Mouse (Mus musculus) heart, embryonic 12.5 days (tissue): ENCODE measurements at regions not wholly inside any gene's neighbourhood (a gene's known extent, or its start where the extent isn't known, plus 50 kb on each side); places are given as distances from the start of the nearest gene placed in this dataset.

Source experiments
- ATAC-seq: fragments of 200-750 bp; cut with Nextera tagmentation; 2 replicates; pipeline ENCODE4 v1.8.0; 2017; ENCODE audit warnings: moderate TSS enrichment, moderate library complexity; ENCODE audit not compliant: insufficient number of reproducible peaks, low FRiP score
- H3K27ac ChIP-seq: fragments of 300-500 bp; sonication (generic); 2 replicates; pipeline ENCODE4 v1.5.1; 2016; ENCODE audit warnings: mild to moderate bottlenecking, moderate library complexity; ENCODE audit not compliant: poor library complexity, severe bottlenecking
- H3K27me3 ChIP-seq: fragments of 300-500 bp; sonication (generic); replicated peaks from 2 replicates; pipeline ENCODE4 v1.6.1; 2016; ENCODE audit warnings: mild to moderate bottlenecking, moderate library complexity
- H3K36me3 ChIP-seq: fragments of 300-500 bp; sonication (generic); 2 replicates; pipeline ENCODE4 v1.6.1; 2016; ENCODE audit warnings: mild to moderate bottlenecking, moderate library complexity
- H3K4me1 ChIP-seq: fragments of 300-500 bp; sonication (generic); replicated peaks from 2 replicates; pipeline ENCODE4 v1.6.1; 2016; ENCODE audit warnings: mild to moderate bottlenecking
- H3K4me2 ChIP-seq: fragments of 300-500 bp; sonication (generic); 2 replicates; pipeline ENCODE4 v1.6.1; 2016; ENCODE audit warnings: mild to moderate bottlenecking, moderate library complexity
- H3K4me3 ChIP-seq: fragments of 300-500 bp; sonication (generic); 2 replicates; pipeline ENCODE4 v1.5.1; 2016; ENCODE audit warnings: mild to moderate bottlenecking
- H3K9ac ChIP-seq: fragments of 300-500 bp; sonication (generic); 2 replicates; pipeline ENCODE4 v1.6.1; 2016; ENCODE audit warnings: mild to moderate bottlenecking, moderate library complexity
- H3K9me3 ChIP-seq: fragments of 300-500 bp; sonication (generic); replicated peaks from 2 replicates; pipeline ENCODE4 v1.6.1; 2016; ENCODE audit warnings: mild to moderate bottlenecking, moderate library complexity
- WGBS: fragments of 180-500 bp; shearing (Covaris S2); methylation state at CpG from one replicate; pipeline ENCODE4 v1.1.7; 2016; 5-methylcytosine and 5-hydroxymethylcytosine counted together

GRCm38 (mm10) chr2:30695041-30695440, 100.2 kb downstream of the Cstad start:
- Histone ChIP-seq H3K27me3 (no peaks in the 10 kb centered on the region), H3K4me1 (peaks cover 81% of the 10 kb centered on the region), H3K9ac (peak overlapping the region; percentile 34; the same call in 1 of the 2 replicates), H3K36me3 (no peaks in the 10 kb centered on the region), H3K4me3 (no peak overlapping the region), H3K27ac (peak overlapping the region; percentile 75), H3K9me3 (no peaks in the 10 kb centered on the region), H3K4me2 (no peak overlapping the region)
- no peak for ATAC-seq
- 80% methylated on average over 1 of the region's 1 CpGs for WGBS

- Histone ChIP-seq H3K36me3 (no peaks in the 10 kb centered on the region), H3K4me2 (peak overlapping the region; percentile 79), H3K27me3 (no peaks in the 10 kb centered on the region), H3K4me3 (peak overlapping the region; percentile 51), H3K4me1 (peaks cover 72% of the 10 kb centered on the region), H3K9me3 (no peaks in the 10 kb centered on the region), H3K27ac (peak overlapping the region; percentile 98), H3K9ac (peak overlapping the region; percentile 81)
- ATAC-seq = peak; percentile 79
- under 1% methylated on average over 41 of the region's 41 CpGs for WGBS
These were observed 98.6 kb downstream of the Cstad start for GRCm38 (mm10) chr2:30693206-30694035.

DNA sequence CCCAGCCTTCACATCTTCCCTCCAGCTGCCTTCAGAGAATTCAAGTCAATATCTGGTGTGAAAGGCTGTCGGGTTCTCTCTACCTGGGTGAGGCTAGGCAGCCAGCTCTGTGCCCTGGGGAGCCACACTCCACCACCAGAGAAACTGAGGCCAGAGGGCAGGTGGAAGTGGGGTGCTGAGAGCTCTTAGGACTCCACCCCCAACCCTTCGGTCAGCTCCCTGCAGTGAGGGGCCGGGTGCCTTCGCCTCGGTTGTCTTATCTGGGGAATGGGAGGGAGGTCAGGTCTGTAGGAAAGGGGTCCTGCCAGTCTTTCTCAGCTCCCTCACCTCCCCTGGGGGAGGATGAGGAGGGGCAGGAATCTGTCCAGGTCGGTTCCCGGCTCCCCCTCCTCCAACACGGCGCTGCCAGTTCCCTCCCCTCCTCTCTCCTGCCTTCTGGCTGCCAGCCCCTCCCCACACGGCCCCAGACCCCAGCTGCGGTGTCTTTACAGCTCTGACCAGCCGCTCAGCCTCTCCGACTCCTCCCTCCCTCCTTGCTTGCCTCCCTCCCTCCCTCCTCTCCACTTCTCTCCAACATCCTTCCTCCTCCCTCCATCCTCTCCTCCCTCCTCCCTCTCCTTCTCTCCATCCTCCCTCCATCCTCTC, 97.8 kb downstream of the Cstad start:
- H3K9me3 ChIP-seq = no peaks in the 10 kb centered on the region
- peak; percentile 67 for ATAC-seq
- peaks cover 67% of the 10 kb centered on the region for H3K4me1 ChIP-seq
- peak overlapping the region; percentile 98 for H3K27ac ChIP-seq
- peak overlapping the region; percentile 81 for H3K9ac ChIP-seq
- H3K4me3 ChIP-seq = peak overlapping the region; percentile 51; the same call in 1 of the 2 replicates
- peak overlapping the region; percentile 79 for H3K4me2 ChIP-seq
- 3% methylated on average over 12 of the region's 13 CpGs for WGBS
- no peaks in the 10 kb centered on the region for H3K36me3 ChIP-seq
- H3K27me3 ChIP-seq = no peaks in the 10 kb centered on the region

DNA sequence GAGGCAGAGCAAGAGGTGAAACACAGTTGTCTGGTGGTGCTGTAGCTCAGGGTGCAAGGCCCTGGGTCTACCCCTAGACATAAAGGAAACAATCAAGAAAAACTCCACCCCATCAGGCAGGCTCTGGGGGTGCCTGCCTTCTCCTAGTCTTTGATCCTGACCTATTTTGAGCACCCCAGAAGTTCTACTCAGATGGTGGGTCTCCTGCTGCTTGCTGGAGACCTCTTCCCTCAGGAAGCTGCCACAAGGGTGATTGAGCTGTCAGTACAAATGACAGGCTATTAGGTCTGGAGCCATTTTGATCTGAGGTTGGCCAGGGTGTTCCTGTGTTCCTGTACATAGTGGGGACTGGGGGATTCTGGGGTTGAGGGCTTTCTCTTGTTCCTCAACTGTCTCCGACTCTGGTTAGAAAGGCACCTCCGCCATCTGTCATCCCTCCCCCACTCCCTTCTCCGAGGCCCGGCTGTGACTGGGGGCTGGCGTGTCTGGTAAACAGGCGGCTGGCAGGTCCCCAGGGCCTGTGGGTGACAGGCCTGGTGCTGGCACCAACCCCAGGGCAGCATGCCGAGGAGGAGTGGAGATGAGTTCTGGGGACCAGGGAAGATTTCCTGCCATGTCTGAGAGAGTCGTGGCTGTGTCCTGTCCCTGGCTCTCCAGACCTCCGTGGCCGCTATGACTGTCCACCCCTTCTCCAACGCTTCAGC, 97.2 kb downstream of the Cstad start:
- ATAC-seq = no peak
- Histone ChIP-seq H3K4me2 (no peak overlapping the region), H3K4me3 (no peak overlapping the region), H3K9me3 (no peaks in the 10 kb centered on the region), H3K4me1 (peaks cover 67% of the 10 kb centered on the region), H3K36me3 (no peaks in the 10 kb centered on the region), H3K27ac (peak overlapping the region; percentile 98), H3K9ac (peak overlapping the region; percentile 81), H3K27me3 (no peaks in the 10 kb centered on the region)
- WGBS = 15% methylated on average over 11 of the region's 11 CpGs

- Histone ChIP-seq H3K27ac (peak overlapping the region; percentile 98), H3K27me3 (no peaks in the 10 kb centered on the region), H3K9ac (0 out of 2 replicates have a peak overlapping the region, but pooled peaks have one; percentile 81), H3K9me3 (no peaks in the 10 kb centered on the region), H3K36me3 (no peaks in the 10 kb centered on the region), H3K4me2 (no peak overlapping the region), H3K4me1 (peaks cover 67% of the 10 kb centered on the region), H3K4me3 (no peak overlapping the region)
- ATAC-seq = no peak
- WGBS = 89% methylated on average over 17 of the region's 17 CpGs
These were observed 96.4 kb downstream of the Cstad start for GRCm38 (mm10) chr2:30690925-30691856.

DNA sequence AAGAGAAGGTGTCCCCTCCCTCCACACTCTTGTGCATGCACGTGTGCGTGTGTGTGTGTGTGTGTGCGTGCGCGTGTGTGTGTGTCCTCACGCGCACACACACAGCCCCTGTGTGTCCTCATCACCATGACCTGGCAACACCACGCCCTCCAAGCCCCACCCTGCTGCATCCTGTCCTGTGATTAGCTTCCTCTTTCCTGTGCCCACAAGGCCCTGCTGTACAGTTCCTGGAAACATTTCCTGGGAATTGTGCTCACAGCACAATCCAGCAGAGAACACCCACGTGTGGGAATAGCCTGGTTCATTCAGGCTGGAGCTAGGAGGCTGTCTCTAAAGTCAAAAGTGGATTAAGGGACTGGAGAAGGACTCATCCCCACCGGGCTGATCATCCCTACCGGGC, 95.5 kb downstream of the Cstad start:
- no peaks in the 10 kb centered on the region for H3K27me3 ChIP-seq

GRCm38 (mm10) chr2:30688402-30688801, 93.6 kb downstream of the Cstad start:
- no peak overlapping the region for H3K4me3 ChIP-seq
- H3K4me2 ChIP-seq = no peak overlapping the region
- H3K36me3 ChIP-seq = no peaks in the 10 kb centered on the region
- no peak overlapping the region for H3K9ac ChIP-seq
- H3K27ac ChIP-seq = no peak overlapping the region
- no peaks in the 10 kb centered on the region for H3K27me3 ChIP-seq
- ATAC-seq = no peak
- H3K9me3 ChIP-seq = no peaks in the 10 kb centered on the region
- WGBS = 81% methylated on average over 4 of the region's 4 CpGs
- H3K4me1 ChIP-seq = peaks cover 63% of the 10 kb centered on the region

More for the DNA sequence above, 95.5 kb downstream of the Cstad start:
- no peak for ATAC-seq
- Histone ChIP-seq H3K27ac (peak overlapping the region; percentile 65), H3K9me3 (no peaks in the 10 kb centered on the region), H3K4me2 (no peak overlapping the region), H3K36me3 (no peaks in the 10 kb centered on the region), H3K4me1 (peaks cover 67% of the 10 kb centered on the region), H3K9ac (no peak overlapping the region), H3K4me3 (no peak overlapping the region)
- WGBS = 68% methylated on average over 11 of the region's 11 CpGs

- Histone ChIP-seq H3K4me2 (peak overlapping the region; percentile 51), H3K9ac (peak overlapping the region; percentile 59), H3K27ac (peak overlapping the region; percentile 82), H3K9me3 (no peaks in the 10 kb centered on the region), H3K36me3 (no peaks in the 10 kb centered on the region), H3K27me3 (no peaks in the 10 kb centered on the region), H3K4me1 (peaks cover 56% of the 10 kb centered on the region), H3K4me3 (no peak overlapping the region)
- 7% methylated on average over 23 of the region's 23 CpGs for WGBS
- ATAC-seq = no peak
These were observed 92.3 kb downstream of the Cstad start for GRCm38 (mm10) chr2:30687121-30687551.

- H3K9me3 ChIP-seq = no peaks in the 10 kb centered on the region
- WGBS = 74% methylated on average over 6 of the region's 6 CpGs
- H3K27me3 ChIP-seq = no peaks in the 10 kb centered on the region
- H3K4me3 ChIP-seq = no peak overlapping the region
- no peak for ATAC-seq
- no peak overlapping the region for H3K4me2 ChIP-seq
- H3K4me1 ChIP-seq = peaks cover 54% of the 10 kb centered on the region
- H3K27ac ChIP-seq = peak overlapping the region; percentile 82
- no peaks in the 10 kb centered on the region for H3K36me3 ChIP-seq
- H3K9ac ChIP-seq = peak overlapping the region; percentile 59; the same call in 1 of the 2 replicates
These were observed 91.5 kb downstream of the Cstad start for GRCm38 (mm10) chr2:30686359-30686758.

DNA sequence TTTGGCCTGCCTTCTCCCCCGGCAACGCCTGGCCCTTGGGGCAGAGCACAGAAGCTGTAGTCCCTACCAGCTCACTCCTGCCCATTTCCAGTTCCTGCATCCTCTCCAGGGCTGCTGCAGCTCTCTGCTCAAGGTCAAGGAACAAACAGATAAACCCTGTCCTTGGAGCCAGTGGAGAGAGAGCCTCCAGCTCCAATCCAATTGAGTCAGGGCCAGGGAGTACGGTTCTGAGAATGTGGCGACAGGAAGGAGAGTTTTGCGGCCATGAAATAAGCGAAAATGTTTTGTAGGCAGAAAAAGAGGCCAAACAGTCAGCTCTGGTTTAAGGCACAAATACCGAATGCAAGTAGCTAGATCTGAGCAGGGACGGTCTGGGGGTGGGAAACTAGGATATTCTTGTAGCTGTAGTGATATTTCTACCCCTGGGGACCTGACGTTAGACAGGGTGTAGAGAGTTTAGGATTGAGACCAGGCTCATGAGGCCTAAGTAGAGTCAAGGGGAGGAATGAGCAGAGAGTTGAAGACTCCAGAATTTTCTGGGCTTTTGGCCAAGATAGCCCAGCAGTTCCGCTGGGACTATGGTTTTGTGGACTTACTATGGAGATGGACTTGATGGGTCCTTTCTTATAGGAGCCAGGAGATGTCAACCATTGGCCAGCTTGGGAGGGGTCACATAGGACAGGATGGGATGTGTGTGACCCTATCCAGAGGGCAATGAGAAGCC, 90.5 kb downstream of the Cstad start:
- Histone ChIP-seq H3K27ac (peak overlapping the region; percentile 82), H3K4me1 (peaks cover 51% of the 10 kb centered on the region), H3K9ac (peak overlapping the region; percentile 46; the same call in 1 of the 2 replicates), H3K36me3 (no peaks in the 10 kb centered on the region), H3K27me3 (no peaks in the 10 kb centered on the region), H3K9me3 (peaks cover 3% of the 10 kb centered on the region), H3K4me3 (no peak overlapping the region), H3K4me2 (no peak overlapping the region)
- WGBS = 30% methylated on average over 10 of the region's 10 CpGs
- ATAC-seq = peak; percentile 20; the same call in 1 of the 2 replicates
